ENCODE assay signal across 9 mouse cellular contexts in genomic region chr13:48679351-48679750, GRCm38 (mm10). TPM values are rescaled to one million over a fixed set of nuclear protein-coding genes. Genes with fewer than 3 reads are reported as not detected.
A peak's percentile ranks its signal among the peaks of the same experiment; 100 is the strongest.
DNase-seq lines count a peak whose midpoint lies in the region; ATAC-seq and TF ChIP-seq lines count a peak whose summit lies in the region.
"Had no signal": no experiment of that assay in that cellular context is flagged by ENCODE, and none has a peak within 500 bp of the region (broad histone marks: within the 10 kb centered on the region; RNA-seq: fewer than 3 reads in every experiment).

No protein-coding gene starts in this region.

- intact Hi-C loops in left cerebral cortex, postnatal 4 days (cut with DNase I): no loop called here

- no peak overlapping the region for H3K4me3 ChIP-seq in kidney, embryonic 15.5 days (replicated peaks)
- H3K4me3 ChIP-seq in bone marrow macrophage, adult 2 months (ENCODE audit: insufficient read depth, low read length): no peak overlapping the region

- no peak for ATAC-seq in kidney, embryonic 15.5 days (replicated peaks; ENCODE audit: low FRiP score)

- no peaks in the 10 kb centered on the region; the same call in 1 of the 2 replicates for H3K9me3 ChIP-seq in kidney, embryonic 15.5 days (replicated peaks)

- no peak overlapping the region for H3K4me2 ChIP-seq in kidney, embryonic 15.5 days

- no peaks in the 10 kb centered on the region for H3K4me1 ChIP-seq in kidney, embryonic 15.5 days
- H3K4me1 ChIP-seq in bone marrow macrophage, adult 2 months (ENCODE audit: control insufficient read depth, insufficient read depth, low read length): no peaks in the 10 kb centered on the region

- peaks cover 55% of the 10 kb centered on the region for H3K27me3 ChIP-seq in kidney, embryonic 15.5 days

- 46% methylated on average over 1 of the region's 1 CpGs for WGBS in kidney, embryonic 15.5 days

- TF ChIP-seq POLR2A in bone marrow macrophage, adult 2 months (IDR thresholded peaks at IDR 0.05; ENCODE audit: borderline replicate concordance, low read depth, low read length): no peak

- DNase-seq in kidney, adult 18-20 months: peak; percentile 52
- DNase-seq in ES-CJ7 (ENCODE audit: low read depth, low spot score): peak; percentile 58
- DNase-seq in lung, postnatal 14 days: peak; percentile 34
- DNase-seq in natural killer cell, adult 2 months (ENCODE audit: low spot score in 2 of 2): no peak
- DNase-seq in urinary bladder, postnatal 10 days (ENCODE audit: low spot score): no peak
- DNase-seq in left cerebral cortex, postnatal 4 days: no peak

- no peak overlapping the region for H3K9ac ChIP-seq in kidney, embryonic 15.5 days

- no peak overlapping the region for H3K27ac ChIP-seq in kidney, embryonic 15.5 days
- no peak overlapping the region for H3K27ac ChIP-seq in bone marrow macrophage, adult 2 months (ENCODE audit: insufficient read depth, low read depth, low read length)

- H3K36me3 ChIP-seq in kidney, embryonic 15.5 days: no peaks in the 10 kb centered on the region

- peak; percentile 24; the same call in 1 of the 2 replicates for TF ChIP-seq CTCF in bone marrow macrophage, adult 2 months (IDR thresholded peaks at IDR 0.05; ENCODE audit: low read depth, low read length)

RNA-seq across cellular contexts. Expression of gene Barx1, which starts 16.6 kb away (rescaled TPM):
- 0.10 and 0.12 TPM in 2 replicates for polyA plus RNA-seq in kidney, embryonic 15.5 days (2015; fragmentation: Nextera tagmentation; extraction: Ambion mirVana)
- not detected in 2 replicates for polyA plus RNA-seq in bone marrow macrophage, adult 2 months (2012; ENCODE audit: insufficient read depth, insufficient read length, missing spikeins)
- total RNA-seq in left cerebral cortex, postnatal 4 days (2021): not detected
- total RNA-seq: gastrocnemius, postnatal 4 days had no signal

RNA-seq across cellular contexts. Expression of gene Ptpdc1, which starts 53.9 kb away (rescaled TPM):
- polyA plus RNA-seq in kidney, embryonic 15.5 days (2015; fragmentation: Nextera tagmentation; extraction: Ambion mirVana): 10.6 and 11.1 TPM in 2 replicates
- 2.3 and 2.9 TPM in 2 replicates for polyA plus RNA-seq in bone marrow macrophage, adult 2 months (2012; ENCODE audit: insufficient read depth, insufficient read length, missing spikeins)
- 10 to 100 TPM; 21.9 to 23.2 TPM for total RNA-seq in left cerebral cortex, postnatal 4 days (2021)

Comparison
In these comparisons a context has a peak if more than half of its experiments do, and no peak if none do; other contexts are left out.
1. DNase-seq: peak in kidney, adult 18-20 months (single experiment), ES-CJ7 (single experiment) and lung, postnatal 14 days (single experiment); none in natural killer cell, adult 2 months (0 of 2), urinary bladder, postnatal 10 days (single experiment) and left cerebral cortex, postnatal 4 days (single experiment).